Mouse (Mus musculus) thymus, postnatal 36 days (tissue): Measurements from ENCODE around the gene 4930568D16Rik.

Source experiments
- DNase-seq, 2 experiments: peaks; one replicate each; pipeline ENCODE4 v3.0.0; 2022; ENCODE audit warnings: mixed read lengths in 2 of 2

The 4930568D16Rik gene

GRCm38 (mm10) chr2:35367629-35368028 is at the start of gene 4930568D16Rik:
4930568D16Rik (minus strand) TSS chr2:35367729.
- no peak for DNase-seq

- DNase-seq, result no peak
These were observed 49.7 kb upstream of the 4930568D16Rik start for GRCm38 (mm10) chr2:35417231-35417630.

GRCm38 (mm10) chr2:35416473-35416872 is 48.9 kb upstream of the 4930568D16Rik start:
- DNase-seq, result no peak

GRCm38 (mm10) chr2:35412810-35413209 is 45.3 kb upstream of the 4930568D16Rik start:
- no peak for DNase-seq

DNA sequence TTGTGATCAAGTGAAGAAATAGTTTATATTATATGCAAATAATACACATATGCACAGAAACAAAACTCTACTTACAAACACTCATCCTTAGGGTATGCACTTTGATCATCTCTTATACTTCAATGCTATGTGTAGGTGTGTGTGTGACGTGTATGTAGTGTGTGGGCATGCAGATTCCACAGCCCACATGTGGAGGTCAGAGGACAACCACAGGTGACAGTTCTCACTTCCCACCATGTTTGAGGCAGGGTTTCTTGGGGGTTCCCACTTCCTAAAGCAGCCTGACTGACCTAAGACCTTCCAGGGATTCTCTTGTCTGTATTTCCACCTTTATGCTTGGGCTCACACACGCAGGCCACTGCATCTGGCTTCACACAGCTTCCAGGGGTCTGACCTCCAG is 44.7 kb upstream of the 4930568D16Rik start:
- DNase-seq, result no peak

DNA sequence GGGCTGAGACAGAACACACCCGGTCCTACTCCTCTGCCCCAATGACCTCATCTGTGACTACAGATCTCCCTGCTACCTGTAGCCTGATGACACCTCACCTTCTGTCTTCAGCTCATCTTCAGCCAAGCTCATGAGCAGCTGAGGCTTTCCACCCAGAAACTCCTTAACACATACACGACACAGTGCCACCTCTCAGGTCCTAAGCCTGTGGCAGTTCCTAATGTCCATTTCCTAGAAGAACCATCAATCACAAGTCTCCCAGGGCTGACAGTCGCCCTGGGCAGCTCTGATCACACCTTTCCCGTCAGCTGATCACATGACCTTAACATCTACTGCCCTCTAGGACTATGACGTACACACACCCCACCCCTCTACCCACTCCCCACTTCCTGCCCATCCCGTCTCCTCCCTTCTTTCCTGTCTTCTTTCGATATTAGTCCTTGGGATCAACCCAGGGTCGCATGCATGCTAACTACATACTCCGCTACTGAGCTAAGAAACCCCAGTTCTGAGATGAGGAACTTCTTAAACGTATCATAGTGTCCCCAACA is 44.2 kb upstream of the 4930568D16Rik start:
- DNase-seq, result no peak

GRCm38 (mm10) chr2:35409466-35409865 is 41.9 kb upstream of the 4930568D16Rik start:
- DNase-seq, result no peak

- DNase-seq, result no peak
These were observed 41.0 kb upstream of the 4930568D16Rik start for GRCm38 (mm10) chr2:35408409-35409110.

DNA sequence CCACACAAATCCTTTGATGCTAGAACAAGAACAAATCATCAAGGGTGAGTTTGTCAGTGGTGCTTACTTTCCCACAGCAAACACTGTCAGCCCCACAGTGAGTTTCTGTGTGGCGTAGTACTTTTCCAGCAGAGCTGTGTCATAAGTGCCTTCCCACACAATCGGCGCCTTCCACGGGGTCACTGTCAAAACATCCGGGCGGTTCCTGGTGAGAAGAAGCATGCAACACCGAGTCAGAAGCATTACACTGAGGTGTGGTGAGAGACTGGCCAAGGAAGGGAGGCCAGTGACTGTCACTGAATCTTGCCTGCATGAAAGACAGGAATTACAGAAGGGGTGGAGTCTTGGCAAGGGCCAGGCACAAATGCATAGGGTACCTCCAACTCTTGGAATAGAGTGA is 40.3 kb upstream of the 4930568D16Rik start:
- no peak for DNase-seq

GRCm38 (mm10) chr2:35407266-35407665 is 39.7 kb upstream of the 4930568D16Rik start:
- no peak for DNase-seq

- DNase-seq, result no peak
These were observed 39.1 kb upstream of the 4930568D16Rik start for GRCm38 (mm10) chr2:35406611-35407010.

GRCm38 (mm10) chr2:35402391-35402790 is 34.9 kb upstream of the 4930568D16Rik start:
- DNase-seq, result no peak

DNA sequence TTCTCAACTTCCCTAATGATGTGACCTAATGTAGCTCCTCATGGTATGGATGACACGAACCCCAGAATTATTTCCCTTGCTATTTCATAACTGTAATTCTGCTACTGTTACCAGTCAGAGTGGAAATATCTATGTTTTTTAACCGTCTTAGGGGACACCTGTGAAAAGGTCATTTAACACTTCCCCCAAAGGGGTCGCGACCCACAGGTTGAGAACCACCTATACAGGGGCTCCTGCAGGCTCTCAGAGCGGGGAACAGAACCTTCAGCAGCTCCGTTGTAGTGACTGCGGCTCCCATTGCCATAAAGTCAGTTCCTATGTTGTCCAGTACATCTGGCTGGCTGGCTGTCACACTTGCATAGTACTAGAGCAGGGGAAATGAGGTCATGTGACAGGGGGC is 33.2 kb upstream of the 4930568D16Rik start:
- DNase-seq, result no peak

DNA sequence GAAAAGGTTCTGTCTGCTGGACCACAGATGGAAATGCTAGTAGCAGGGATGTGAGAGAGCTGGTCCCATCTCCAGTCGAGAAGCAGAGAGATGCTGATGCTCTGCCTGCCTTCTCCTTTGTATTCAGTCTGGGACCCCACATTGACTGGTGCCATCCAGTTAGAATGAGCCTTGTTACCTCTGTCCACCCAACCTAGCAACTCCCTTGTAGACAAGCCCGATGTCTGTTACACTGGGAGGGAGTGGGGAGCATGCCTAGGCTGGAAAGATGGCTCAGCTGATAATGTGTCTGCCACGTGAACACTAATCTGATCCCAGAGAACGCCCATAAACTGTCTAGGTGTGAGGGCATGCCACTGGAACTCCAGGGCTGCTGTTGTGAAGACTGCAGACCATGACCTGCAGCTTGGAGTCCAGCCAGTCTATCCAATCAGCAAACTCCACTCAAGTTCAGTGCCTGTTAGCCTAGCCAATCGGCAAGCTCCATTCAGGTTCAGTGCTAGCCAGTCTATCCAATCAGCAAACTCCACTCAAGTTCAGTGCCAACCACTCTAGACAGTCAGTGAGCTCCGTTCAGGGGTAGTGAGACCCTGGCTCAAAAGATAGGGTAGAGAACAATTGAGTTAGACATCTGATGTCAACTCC is 30.8 kb upstream of the 4930568D16Rik start:
- DNase-seq, result no peak

- peak; percentile 64 to 65 for DNase-seq
These were observed 30.2 kb upstream of the 4930568D16Rik start for GRCm38 (mm10) chr2:35397590-35398173.

DNA sequence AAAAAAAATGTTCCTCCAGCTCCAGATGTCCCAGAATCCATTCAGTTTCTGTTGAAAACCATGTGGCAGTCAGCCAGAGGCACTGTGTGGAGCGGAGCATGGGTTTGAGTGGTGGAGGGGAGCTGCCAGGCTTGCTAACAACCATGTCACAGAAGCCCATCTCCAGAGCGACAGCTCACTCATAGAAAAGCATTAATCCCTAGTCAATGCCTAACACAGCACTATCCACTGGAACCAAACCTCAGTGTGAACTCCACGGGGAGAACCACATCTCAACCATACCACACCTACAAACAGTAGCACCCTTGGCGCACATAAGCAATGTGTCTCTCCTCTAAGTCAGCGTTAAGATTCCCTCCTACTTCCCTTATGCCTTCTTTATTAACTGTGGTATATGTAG is 29.6 kb upstream of the 4930568D16Rik start, which contains the start of gene 4930402F06Rik:
4930402F06Rik (minus strand) TSS at position 80 of the 400 bp plus-strand sequence.
- DNase-seq, result no peak

GRCm38 (mm10) chr2:35385441-35385871 is 17.9 kb upstream of the 4930568D16Rik start:
- no peak for DNase-seq

DNA sequence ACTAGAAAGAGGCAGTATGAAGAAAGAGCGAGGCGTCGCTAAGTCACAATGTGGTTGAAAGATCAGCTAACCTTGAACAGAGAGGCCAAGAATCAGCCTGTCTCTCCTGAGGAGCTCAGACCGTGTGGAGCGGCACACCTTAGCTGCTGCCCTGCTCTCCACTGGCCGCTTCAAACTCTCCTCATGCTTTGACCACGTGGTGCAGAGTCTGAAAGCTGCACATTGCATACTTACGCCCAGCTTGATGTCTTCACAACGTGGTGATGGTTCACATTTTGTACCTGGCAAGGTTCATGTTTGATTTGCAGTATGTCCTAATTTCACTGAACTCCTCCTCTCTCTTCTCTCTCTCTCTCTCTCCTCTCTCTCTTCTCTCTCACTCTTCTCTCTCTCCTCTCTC is 11.8 kb upstream of the 4930568D16Rik start:
- DNase-seq, result no peak

DNA sequence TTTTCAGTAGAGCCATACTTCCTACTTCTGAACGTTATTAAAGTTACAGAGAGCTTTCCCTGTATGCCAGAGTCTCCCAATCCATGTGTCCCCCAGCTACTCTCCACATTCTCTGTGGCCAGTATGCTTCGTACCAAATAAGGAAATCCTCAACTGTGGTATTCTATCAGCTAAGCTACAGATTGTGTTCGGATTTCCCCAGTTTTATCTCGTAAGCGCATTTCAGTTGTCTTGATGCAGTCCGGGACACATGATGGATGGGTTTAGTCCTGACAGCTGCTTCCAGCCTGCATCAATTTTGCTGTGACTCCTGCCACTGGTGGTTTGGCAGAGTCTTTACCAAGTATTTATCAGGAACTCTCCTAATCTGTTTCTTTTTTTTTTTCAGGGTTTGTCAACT is 10.1 kb upstream of the 4930568D16Rik start:
- DNase-seq, result no peak

- DNase-seq, result peak in 1 of 2 experiments; percentile 33
These were observed 5.5 kb upstream of the 4930568D16Rik start for GRCm38 (mm10) chr2:35373003-35373402.

DNA sequence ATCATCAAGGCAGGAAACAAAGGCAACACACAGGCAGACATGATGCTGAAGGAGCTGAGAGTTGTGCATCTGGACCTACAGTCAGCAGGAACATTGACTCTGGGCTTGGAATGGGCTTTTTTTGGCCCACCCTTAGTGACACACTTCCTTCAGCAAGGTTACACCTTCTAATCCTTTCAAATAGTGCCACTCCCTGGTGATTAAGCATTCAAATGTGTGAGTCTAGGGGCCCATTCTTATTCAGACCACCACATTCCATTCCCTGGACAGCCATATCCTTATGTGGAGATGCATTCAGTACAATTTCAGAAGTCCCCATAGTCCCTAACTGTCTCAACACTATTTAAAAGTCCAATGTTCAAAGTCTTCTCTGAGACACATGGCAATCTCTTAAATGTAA is 3.2 kb upstream of the 4930568D16Rik start:
- DNase-seq, result no peak

DNA sequence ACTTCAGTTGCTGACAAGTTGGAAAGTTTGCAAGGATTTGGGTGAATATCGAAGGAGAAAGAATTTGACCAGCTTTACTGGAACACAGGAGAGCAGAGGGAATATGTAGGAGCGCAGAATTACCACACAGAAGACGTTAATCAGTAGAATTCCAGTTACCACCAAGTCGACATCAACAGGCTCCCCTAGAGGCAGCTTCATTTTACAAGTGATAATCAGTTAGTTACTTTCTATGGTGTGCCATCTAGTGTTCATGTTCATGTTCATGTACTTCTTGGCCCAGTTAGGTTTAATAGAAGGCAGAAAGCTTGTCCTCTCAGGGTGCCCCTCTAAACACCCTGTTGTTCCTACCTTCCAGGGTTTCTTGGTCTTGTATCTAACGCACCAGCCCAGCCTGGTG is 18.3 kb downstream of the 4930568D16Rik start:
- no peak for DNase-seq

- DNase-seq, result no peak
These were observed 21.5 kb downstream of the 4930568D16Rik start for GRCm38 (mm10) chr2:35345984-35346383.

DNA sequence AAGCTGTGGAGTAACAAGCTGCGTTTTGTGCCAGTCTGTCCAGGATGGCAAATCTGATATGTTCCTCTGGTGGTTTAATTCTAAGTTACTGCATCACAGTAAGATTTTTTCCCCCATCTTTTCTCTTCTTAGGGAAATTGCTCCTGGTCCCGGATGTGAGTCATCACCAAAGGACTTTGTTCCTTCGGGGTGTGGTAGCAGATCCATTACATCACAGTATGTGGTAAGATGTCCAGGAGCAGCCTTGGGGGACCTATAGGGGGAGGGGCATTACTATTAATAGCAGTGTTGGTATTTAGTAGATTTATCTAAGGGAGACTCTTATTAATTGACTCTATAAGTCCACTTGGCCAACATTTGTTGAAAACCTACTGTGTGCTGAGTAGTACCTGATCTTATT is 24.9 kb downstream of the 4930568D16Rik start:
- no peak for DNase-seq
